Mouse (Mus musculus) MEL (cell line): ENCODE measurements at regions not wholly inside any gene's neighbourhood (a gene's known extent, or its start where the extent isn't known, plus 50 kb on each side); places are given as distances from the start of the nearest gene placed in this dataset.
A peak's percentile ranks its signal among the peaks of the same experiment; 100 is the strongest.

ENCODE experiments used
- DNase-seq: peaks from one replicate; pipeline ENCODE4 v3.0.0; 2011; ENCODE audit warnings: low read depth, low spot score
- H3K27ac ChIP-seq: 2 replicates; pipeline ENCODE4 v1.5.1; 2012; ENCODE audit warnings: low read depth, mild to moderate bottlenecking, control low read depth, low read length, moderate library complexity; ENCODE audit not compliant: control insufficient read depth
- H3K27me3 ChIP-seq, 2 experiments: fragments of 150-350 bp in 1 of 2; sonication (generic) in 1 of 2; 2 replicates each; pipeline ENCODE4 v1.6.1; 2012; ENCODE audit warnings: low read length in 2 of 2, mild to moderate bottlenecking in 2 of 2, improper control_type of control experiment in 1 of 2, moderate library complexity in 1 of 2; ENCODE audit not compliant: insufficient read depth in 2 of 2, control insufficient read depth in 1 of 2
- H3K36me3 ChIP-seq, 2 experiments: 2 replicates each; pipeline ENCODE4 v1.6.1; 2012 to 2014; ENCODE audit warnings: low read length in 2 of 2, improper control_type of control experiment in 1 of 2, inconsistent platforms in 1 of 2, mild to moderate bottlenecking in 1 of 2; ENCODE audit not compliant: insufficient read depth in 2 of 2, control insufficient read depth in 1 of 2
- H3K4me1 ChIP-seq, 2 experiments: fragments of 150-350 bp in 1 of 2; sonication (generic) in 1 of 2; 2 replicates each; pipeline ENCODE4 v1.6.1; 2012; ENCODE audit warnings: low read length in 2 of 2, improper control_type of control experiment in 1 of 2, mild to moderate bottlenecking in 1 of 2; ENCODE audit not compliant: insufficient read depth in 2 of 2, control insufficient read depth in 1 of 2
- H3K4me3 ChIP-seq, 2 experiments: fragments of 150-350 bp in 1 of 2; sonication (generic) in 1 of 2; 2 replicates each; pipeline ENCODE4 v1.5.1; 2012; ENCODE audit warnings: low read depth in 2 of 2, low read length in 2 of 2, mild to moderate bottlenecking in 2 of 2, moderate library complexity in 2 of 2, control low read depth in 1 of 2, improper control_type of control experiment in 1 of 2; ENCODE audit not compliant: control insufficient read depth in 1 of 2, insufficient read depth in 1 of 2
- H3K79me2 ChIP-seq: 2 replicates; pipeline ENCODE4 v1.6.1; 2012; ENCODE audit warnings: mild to moderate bottlenecking, low read length, moderate library complexity; ENCODE audit not compliant: control insufficient read depth, poor library complexity, insufficient read depth
- H3K9ac ChIP-seq: 2 replicates; pipeline ENCODE4 v1.6.1; 2012; ENCODE audit warnings: low read depth, mild to moderate bottlenecking, control low read depth, low read length, moderate library complexity; ENCODE audit not compliant: control insufficient read depth, poor library complexity, severe bottlenecking
- H3K9me3 ChIP-seq: fragments of 150-350 bp; sonication (generic); replicated peaks from 2 replicates; pipeline ENCODE4 v1.6.1; 2012; ENCODE audit warnings: mild to moderate bottlenecking, low read length, improper control_type of control experiment, moderate library complexity; ENCODE audit not compliant: insufficient read depth
- BHLHE40 ChIP-seq: IDR thresholded peaks from 2 replicates; pipeline ENCODE4 v1.6.1; 2012; ENCODE audit warnings: low read depth, mild to moderate bottlenecking, inconsistent platforms, low read length, improper control_type of control experiment, borderline replicate concordance
- CHD1 ChIP-seq: IDR thresholded peaks from 2 replicates; pipeline ENCODE4 v1.6.1; 2012; ENCODE audit warnings: low read depth, mild to moderate bottlenecking, inconsistent platforms, low read length, improper control_type of control experiment
- E2F4 ChIP-seq: IDR thresholded peaks from 2 replicates; pipeline ENCODE4 v1.6.1; 2011; ENCODE audit warnings: low read depth, low read length, improper control_type of control experiment, borderline replicate concordance
- EP300 ChIP-seq, 2 experiments: IDR thresholded peaks; 2 replicates each; pipeline ENCODE4 v1.6.1; 2011; ENCODE audit warnings: improper control_type of control experiment in 2 of 2, low read length in 2 of 2, low read depth in 1 of 2, mild to moderate bottlenecking in 1 of 2
- ETS1 ChIP-seq: IDR thresholded peaks from 2 replicates; pipeline ENCODE4 v1.6.1; 2012; ENCODE audit warnings: low read depth, mild to moderate bottlenecking, inconsistent platforms, low read length, improper control_type of control experiment, moderate library complexity
- GABPA ChIP-seq: IDR thresholded peaks from 2 replicates; pipeline ENCODE4 v1.6.1; 2012; ENCODE audit warnings: low read depth, mild to moderate bottlenecking, inconsistent platforms, low read length, improper control_type of control experiment, moderate library complexity
- GATA1 ChIP-seq: IDR thresholded peaks from 2 replicates; pipeline ENCODE4 v1.6.1; 2011; ENCODE audit warnings: low read depth, low read length, improper control_type of control experiment
- HCFC1 ChIP-seq: IDR thresholded peaks from 2 replicates; pipeline ENCODE4 v1.6.1; 2012; ENCODE audit warnings: low read depth, mild to moderate bottlenecking, inconsistent platforms, low read length, improper control_type of control experiment, moderate library complexity
- MAFK ChIP-seq: IDR thresholded peaks from 2 replicates; pipeline ENCODE4 v1.6.1; 2011; ENCODE audit warnings: low read depth, mild to moderate bottlenecking, low read length, improper control_type of control experiment, borderline replicate concordance
- MAX ChIP-seq: IDR thresholded peaks from 2 replicates; pipeline ENCODE4 v1.6.1; 2011; ENCODE audit warnings: low read length, improper control_type of control experiment
- MAZ ChIP-seq: IDR thresholded peaks from 2 replicates; pipeline ENCODE4 v1.6.1; 2012; ENCODE audit warnings: low read depth, mild to moderate bottlenecking, inconsistent platforms, low read length, improper control_type of control experiment
- MEF2A ChIP-seq: IDR thresholded peaks from 2 replicates; pipeline ENCODE4 v1.6.1; 2014; ENCODE audit warnings: low read depth, mild to moderate bottlenecking, inconsistent platforms, low read length, improper control_type of control experiment; ENCODE audit not compliant: poor library complexity, insufficient replicate concordance, severe bottlenecking; ENCODE audit errors: extremely low read depth
- MXI1 ChIP-seq: IDR thresholded peaks from 2 replicates; pipeline ENCODE4 v1.6.1; 2011; ENCODE audit warnings: mild to moderate bottlenecking, low read depth, low read length, improper control_type of control experiment
- MYB ChIP-seq: IDR thresholded peaks from 2 replicates; pipeline ENCODE4 v1.6.1; 2011; ENCODE audit warnings: mild to moderate bottlenecking, low read depth, low read length, improper control_type of control experiment
- MYC ChIP-seq: IDR thresholded peaks from 2 replicates; pipeline ENCODE4 v1.6.1; 2011; ENCODE audit warnings: low read depth, mild to moderate bottlenecking, low read length, improper control_type of control experiment, moderate library complexity
- NRF1 ChIP-seq: IDR thresholded peaks from 2 replicates; pipeline ENCODE4 v1.6.1; 2014; ENCODE audit warnings: low read depth, mild to moderate bottlenecking, inconsistent platforms, low read length, improper control_type of control experiment, moderate library complexity; ENCODE audit not compliant: poor library complexity, insufficient read depth, severe bottlenecking
- POLR2A ChIP-seq, 2 experiments: IDR thresholded peaks; 2 replicates each; pipeline ENCODE4 v1.6.1; 2011 to 2012; ENCODE audit warnings: low read length in 2 of 2, mild to moderate bottlenecking in 2 of 2, control low read depth in 1 of 2, improper control_type of control experiment in 1 of 2, low read depth in 1 of 2, moderate library complexity in 1 of 2; ENCODE audit not compliant: control insufficient read depth in 1 of 2, insufficient read depth in 1 of 2, poor library complexity in 1 of 2
- POLR2AphosphoS2 ChIP-seq: IDR thresholded peaks from 2 replicates; pipeline ENCODE4 v1.6.1; 2011; ENCODE audit warnings: low read length, improper control_type of control experiment
- RCOR1 ChIP-seq: IDR thresholded peaks from 2 replicates; pipeline ENCODE4 v1.6.1; 2012; ENCODE audit warnings: low read depth, mild to moderate bottlenecking, inconsistent platforms, low read length, improper control_type of control experiment
- SIN3A ChIP-seq: IDR thresholded peaks from 2 replicates; pipeline ENCODE4 v1.6.1; 2012; ENCODE audit warnings: low read length, improper control_type of control experiment, inconsistent platforms
- SMC3 ChIP-seq: IDR thresholded peaks from 2 replicates; pipeline ENCODE4 v1.6.1; 2011; ENCODE audit warnings: low read depth, low read length, improper control_type of control experiment
- TAL1 ChIP-seq: IDR thresholded peaks from 2 replicates; pipeline ENCODE4 v1.6.1; 2012; ENCODE audit warnings: mild to moderate bottlenecking, inconsistent platforms, low read length, moderate library complexity, mixed read lengths
- TBP ChIP-seq: IDR thresholded peaks from 2 replicates; pipeline ENCODE4 v1.8.0; 2011; ENCODE audit warnings: low read depth, low read length, improper control_type of control experiment
- TCF12 ChIP-seq: IDR thresholded peaks from 2 replicates; pipeline ENCODE4 v1.6.1; 2014; ENCODE audit warnings: low read depth, mild to moderate bottlenecking, inconsistent platforms, low read length, improper control_type of control experiment, moderate library complexity
- ZC3H11A ChIP-seq: IDR thresholded peaks from 2 replicates; pipeline ENCODE4 v1.6.1; 2012; ENCODE audit warnings: low read depth, mild to moderate bottlenecking, inconsistent platforms, low read length, improper control_type of control experiment
- ZNF384 ChIP-seq: IDR thresholded peaks from 2 replicates; pipeline ENCODE4 v1.6.1; 2012; ENCODE audit warnings: low read depth, mild to moderate bottlenecking, inconsistent platforms, low read length, improper control_type of control experiment

DNA sequence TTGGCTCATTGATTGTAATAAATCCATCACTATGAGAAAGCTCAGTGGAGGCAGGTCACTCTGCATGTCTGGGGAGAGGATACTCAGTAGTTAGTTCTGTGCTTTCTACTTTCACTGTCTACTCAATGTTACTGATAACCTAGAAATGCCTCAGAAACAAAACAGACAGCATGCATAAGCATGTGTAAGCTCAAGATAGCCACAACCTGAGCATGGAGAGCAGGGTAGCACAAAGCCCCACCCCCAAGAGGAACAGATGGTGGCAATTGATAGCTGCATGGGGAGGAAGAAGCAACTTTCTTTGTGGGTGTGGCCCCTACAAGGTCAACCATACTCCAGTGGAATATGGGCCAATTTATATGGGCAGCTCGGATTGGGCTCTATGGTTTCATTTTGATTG is 711.9 kb downstream of the Pdcd6ip start:
- Histone ChIP-seq H3K27me3 (no peaks in the 10 kb centered on the region), H3K4me3 (peak overlapping the region in 1 of 2 experiments; percentile 19; a peak in 2 of 4 replicates), H3K36me3 (peaks cover 0 to 23% of the 10 kb centered on the region in 2 experiments; a peak in 2 of 4 replicates), H3K79me2 (no peaks in the 10 kb centered on the region), H3K4me1 (peaks cover 3 to 14% of the 10 kb centered on the region in 2 experiments), H3K27ac (peak overlapping the region; percentile 65), H3K9ac (no peak overlapping the region), H3K9me3 (no peaks in the 10 kb centered on the region)
- peak; percentile 86 for DNase-seq
- TF ChIP-seq MAZ, result peak; percentile 69; the same call in 1 of the 2 replicates
- TF ChIP-seq GABPA, result no peak
- TF ChIP-seq CHD1, result no peak
- TF ChIP-seq ZC3H11A, result no peak
- peak; percentile 69; the same call in 1 of the 2 replicates for TF ChIP-seq MYC
- peak; percentile 85 to 94 for TF ChIP-seq EP300 (IDR thresholded peaks at IDR 0.05; ENCODE audit: low read depth in 1 of 2, low read length in 2 of 2)
- TF ChIP-seq MAFK, result no peak
- no peak for TF ChIP-seq MEF2A
- TF ChIP-seq SMC3, result no peak
- no peak for TF ChIP-seq POLR2A (IDR thresholded peaks at IDR 0.05; ENCODE audit: control insufficient read depth in 1 of 2, insufficient read depth in 1 of 2, low read depth in 1 of 2, low read length in 2 of 2, poor library complexity in 1 of 2)
- TF ChIP-seq MXI1, result peak; percentile 48; the same call in 1 of the 2 replicates
- TF ChIP-seq MAX, result peak; percentile 22; the same call in 1 of the 2 replicates
- no peak for TF ChIP-seq NRF1
- peak; percentile 67 for TF ChIP-seq RCOR1
- peak; percentile 90 for TF ChIP-seq GATA1
- peak; percentile 27; the same call in 1 of the 2 replicates for TF ChIP-seq ZNF384
- peak; percentile 97 for TF ChIP-seq TCF12
- peak; percentile 96 for TF ChIP-seq TAL1
- TF ChIP-seq ETS1, result peak; percentile 86
- no peak for TF ChIP-seq TBP
- TF ChIP-seq E2F4, result no peak
- TF ChIP-seq SIN3A, result peak; percentile 51; the same call in 1 of the 2 replicates
- TF ChIP-seq HCFC1, result no peak
- TF ChIP-seq POLR2AphosphoS2, result no peak
- no peak for TF ChIP-seq BHLHE40
- TF ChIP-seq MYB, result no peak
